Mouse (Mus musculus) brain, adult 2 months (tissue): Measurements from ENCODE around the gene Tacc2.
"Not testable (repeated sequence)": the region's sequence is repeated elsewhere in the genome, so short reads cannot be mapped to it uniquely, and the experiment has no call there.

Source experiments
- DNase-seq: peaks from one replicate; pipeline ENCODE4 v3.0.0; 2011; ENCODE audit warnings: low read depth, low spot score

Tacc2 gene

DNA sequence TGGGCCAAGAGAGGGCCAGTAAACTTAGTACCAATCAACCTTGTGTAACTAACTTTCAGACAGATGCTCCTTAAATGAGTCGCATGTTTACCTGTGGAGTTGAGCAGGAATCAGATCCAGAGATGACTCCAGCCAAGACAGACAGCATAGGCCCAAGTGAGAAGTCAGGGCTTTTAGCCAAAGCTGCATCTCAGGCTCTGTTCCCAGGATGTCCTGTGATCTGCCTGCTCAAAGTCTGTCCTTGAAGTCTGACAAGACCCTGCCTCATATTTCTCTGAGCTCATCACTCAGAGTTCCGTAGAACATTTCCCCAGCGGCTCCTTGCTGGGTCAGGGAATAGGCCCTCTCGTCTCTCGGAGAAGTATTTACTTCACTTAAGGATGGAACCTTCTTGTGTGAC is 73.4 kb downstream of the Tacc2 start:
- no peak for DNase-seq

DNA sequence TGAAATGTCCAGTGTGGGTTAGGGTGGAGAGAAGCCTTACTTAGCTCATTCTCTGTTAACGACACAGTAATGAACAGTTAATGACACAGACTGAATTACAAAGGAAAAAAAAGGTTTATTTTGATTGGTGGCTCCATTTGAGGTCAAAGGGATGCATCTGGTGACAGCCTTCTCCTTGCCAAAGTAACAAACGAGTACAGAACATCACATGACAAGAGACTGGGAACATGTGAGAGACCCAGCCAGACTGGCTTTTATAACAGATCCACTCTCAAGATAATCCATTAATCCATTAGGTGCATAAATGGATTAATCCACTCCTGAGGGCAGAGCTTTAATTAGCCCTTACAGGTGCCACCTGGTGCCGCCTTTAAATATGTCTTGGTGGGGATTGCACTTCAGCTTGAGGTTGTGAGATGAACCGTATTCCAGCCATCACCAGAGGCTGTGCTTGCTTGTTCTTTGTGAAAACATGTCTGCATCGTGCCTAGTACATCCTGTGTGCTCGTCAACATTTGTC is 75.9 kb downstream of the Tacc2 start:
- no peak for DNase-seq

DNA sequence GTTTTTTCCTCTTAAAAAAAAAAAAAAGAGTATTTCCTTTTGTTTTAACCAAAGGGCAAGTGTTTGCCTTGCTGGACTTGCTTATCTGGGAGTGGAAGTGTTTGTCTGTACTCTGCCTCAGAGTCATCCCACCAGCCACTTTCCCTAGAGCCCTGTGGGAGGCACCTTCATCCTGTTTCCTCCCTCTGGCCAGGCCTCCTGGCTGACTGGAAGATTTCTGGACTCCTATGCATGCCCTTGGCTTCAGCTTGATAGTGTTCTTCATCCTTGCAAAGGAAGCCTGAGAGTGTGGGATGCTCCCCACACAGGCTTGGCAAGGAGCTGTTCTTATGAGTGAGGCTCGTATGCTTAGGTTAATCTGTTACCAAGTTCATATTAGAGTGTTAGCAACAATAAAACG is 77.3 kb downstream of the Tacc2 start:
- peak; percentile 29 for DNase-seq

DNA sequence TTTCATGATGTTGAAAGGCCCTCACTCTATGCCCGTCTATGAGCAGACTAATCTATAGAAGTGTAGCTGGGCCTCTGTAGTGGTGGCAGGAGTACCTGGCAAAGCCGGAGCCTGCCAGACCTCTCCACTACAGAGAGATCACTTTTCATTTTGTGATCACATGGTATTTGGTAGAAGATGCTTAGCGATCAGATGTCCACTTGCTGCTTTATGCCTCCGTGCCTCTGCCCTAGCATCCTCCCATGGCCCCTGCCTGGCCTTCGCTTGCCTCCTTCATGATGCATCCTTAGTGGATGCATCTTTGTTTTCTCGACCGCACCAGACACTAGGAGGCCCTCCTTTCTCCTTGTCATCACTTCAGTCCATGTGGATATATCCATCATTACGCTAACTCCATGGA is 79.7 kb downstream of the Tacc2 start:
- DNase-seq, result no peak

DNA sequence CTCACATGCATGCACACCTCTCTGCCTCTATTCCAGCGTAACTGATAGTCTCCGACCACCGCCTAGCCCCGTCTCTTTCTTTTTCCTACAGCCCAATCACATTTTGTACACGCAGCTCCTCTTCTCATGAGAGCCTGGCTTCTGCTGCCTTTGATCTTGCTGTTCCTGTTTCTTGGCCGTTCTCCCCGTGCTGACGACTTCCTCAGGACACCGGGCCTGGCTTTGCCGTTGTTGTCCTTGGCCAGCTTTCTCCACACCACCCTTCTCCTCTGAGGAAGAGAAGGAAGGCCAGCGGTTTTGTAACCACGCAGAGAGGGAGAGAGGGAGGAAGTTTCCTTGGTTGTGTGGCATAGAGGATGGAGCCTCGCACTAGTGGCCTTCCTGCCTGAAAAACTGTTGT is 80.5 kb downstream of the Tacc2 start:
- DNase-seq, result peak; percentile 19

DNA sequence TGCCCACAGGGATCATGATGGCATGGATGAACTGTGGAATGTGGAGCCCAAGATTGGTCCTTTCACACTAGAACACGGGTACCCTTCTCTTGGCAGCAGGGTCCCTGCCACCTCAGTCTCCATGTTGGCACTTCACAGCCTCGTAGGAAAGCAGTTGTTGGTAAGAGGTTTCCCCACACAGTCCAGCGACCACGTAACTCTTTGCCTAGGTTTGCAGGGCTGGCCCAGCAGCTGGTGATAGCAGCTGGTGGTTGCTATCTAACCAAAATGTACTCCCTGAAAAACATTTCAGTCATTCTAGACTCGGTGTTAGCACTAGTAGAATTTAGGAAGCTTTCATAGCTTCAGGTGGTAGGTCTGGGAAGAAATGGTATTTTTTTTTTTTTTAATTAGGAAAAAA is 81.9 kb downstream of the Tacc2 start:
- DNase-seq, result no peak

DNA sequence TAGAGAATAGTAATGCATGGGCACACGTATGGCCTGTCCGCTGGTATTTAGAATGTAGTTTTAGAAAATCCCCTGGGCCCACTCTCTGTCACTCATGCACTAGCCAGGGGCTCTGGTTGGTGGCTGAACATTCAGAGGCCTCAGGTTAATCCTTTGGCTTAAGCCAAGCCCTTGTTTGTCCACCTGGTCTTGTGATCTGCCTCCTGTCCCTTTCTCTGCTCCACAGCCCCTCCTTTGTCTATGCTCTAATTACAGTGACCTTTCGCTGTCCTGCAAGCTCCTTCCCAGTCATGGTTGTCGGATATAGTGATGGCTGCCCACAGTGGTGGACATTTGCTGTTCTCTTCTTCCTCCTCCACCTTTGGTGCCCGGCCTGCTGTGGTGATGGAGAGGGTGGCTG is 85.0 kb downstream of the Tacc2 start:
- DNase-seq, result no peak

DNA sequence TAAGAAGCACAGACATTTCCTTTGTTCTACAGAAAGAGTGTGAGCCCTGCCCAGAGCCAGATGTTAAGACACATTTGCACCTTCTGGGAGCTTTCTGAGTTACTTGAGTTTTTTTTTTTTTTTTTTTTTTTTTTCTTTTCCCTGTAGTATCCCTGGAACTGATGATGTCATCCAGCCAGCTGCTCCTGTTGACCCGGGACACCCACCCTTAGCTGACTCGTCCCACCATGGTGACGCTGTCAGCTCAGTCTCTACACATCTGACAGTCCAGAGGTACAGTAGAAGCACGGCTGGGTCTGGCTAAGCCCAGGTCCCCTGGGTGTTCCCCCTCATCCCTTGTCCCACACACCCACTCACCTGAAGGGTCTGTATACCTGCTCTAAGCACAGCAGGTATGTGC is 85.6 kb downstream of the Tacc2 start:
- DNase-seq, result no peak

DNA sequence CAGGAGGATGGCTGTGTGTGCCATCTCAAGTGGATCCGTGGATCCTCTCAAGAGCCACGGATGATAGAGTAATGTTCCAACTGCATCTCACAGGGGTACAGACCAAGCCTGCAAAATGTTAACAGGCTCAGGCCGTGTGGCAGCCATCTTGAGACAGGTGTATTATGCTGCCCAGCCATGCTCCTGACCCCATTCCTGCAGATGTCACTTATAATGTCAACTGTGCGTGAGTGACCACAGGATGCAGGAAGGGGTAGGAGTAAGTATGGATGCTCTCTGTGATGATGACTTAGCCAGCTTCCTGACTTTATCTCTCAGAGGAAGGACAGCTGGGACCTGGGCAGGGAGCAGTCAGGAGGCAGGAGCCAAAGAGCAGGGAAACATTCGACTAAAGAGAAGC is 86.8 kb downstream of the Tacc2 start:
- DNase-seq, result no peak

DNA sequence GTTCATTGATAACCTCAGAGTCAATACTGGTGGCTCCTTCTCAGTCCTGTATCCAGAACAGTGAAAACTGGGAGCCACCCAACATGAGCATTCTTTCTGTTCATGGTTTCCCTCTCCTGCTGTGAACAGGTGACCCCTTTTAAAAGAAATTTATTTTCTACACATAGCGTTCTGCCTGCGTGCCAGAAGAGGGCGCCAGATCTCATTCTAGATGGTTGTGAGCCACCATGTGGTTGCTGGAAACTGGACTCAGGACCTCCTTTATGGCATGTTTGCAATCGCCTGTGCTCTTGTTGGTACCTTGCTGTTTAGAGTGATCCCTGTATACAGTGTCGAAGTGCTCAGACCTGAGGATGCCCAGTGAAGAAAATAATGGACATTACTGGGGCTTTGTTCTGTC is 87.4 kb downstream of the Tacc2 start:
- DNase-seq, result no peak

DNA sequence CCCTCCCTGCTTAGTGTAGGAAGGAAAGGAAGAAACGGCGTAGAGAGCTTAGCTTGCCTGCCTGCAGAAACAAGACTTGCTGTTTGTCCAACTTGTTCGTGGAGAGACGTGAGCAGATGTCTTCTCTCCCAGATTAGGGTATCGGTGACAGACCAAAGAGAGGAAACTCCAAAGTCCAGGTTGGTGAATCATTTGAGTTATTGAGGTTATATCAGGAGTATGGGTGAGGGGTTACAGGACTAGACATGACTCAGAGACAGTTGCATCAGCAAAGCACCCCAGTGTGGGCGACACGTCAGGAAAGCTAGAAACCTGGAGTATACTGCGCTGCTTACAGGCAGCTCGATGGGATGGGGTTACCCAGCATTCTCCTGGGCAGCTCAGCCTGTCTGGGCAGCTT is 88.1 kb downstream of the Tacc2 start:
- DNase-seq, result no peak

DNA sequence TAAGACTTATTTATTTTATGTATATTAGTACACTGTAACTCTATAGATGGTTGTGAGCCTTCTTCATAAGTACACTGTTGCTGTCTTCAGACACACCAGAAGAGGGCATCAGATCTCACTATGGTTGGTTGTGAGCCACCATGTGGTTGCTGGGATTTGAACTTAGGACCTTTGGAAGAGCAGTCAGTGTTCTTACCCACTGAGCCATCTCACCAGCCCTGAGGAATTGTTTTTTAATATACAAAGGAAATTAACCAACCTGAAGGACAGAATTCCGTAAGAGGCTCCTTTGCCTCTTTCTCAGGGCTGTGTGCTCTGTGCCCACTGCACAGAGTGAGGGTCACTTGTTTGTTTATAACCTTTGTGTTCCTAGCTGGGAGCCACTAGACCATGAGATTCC is 90.8 kb downstream of the Tacc2 start:
- DNase-seq, result not testable (repeated sequence)

DNA sequence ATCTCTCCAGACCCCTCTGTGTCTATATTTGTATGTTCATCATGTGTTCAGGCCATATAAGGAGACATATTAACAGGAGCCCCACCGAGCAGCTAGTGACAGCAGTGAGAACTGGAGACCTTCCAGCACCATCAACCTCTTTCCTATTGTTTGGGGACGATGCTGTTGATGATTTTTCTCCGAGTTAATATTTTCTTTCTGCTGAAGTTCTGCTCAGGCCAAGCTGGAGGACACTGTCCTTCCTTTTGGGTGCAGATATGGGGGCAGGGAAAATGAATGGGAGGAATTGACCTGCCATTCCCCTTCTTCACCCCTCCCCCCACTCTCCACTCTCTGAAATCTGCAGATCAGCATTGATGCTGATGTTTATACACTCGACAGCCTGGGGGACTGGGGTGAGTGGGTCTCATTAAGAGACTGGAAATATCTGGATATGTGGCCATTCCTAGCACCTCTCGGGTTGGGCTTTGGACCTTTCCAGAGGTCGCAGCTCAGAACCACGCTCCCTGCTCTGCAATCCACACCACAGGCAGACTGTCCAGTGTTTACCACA is 91.6 kb downstream of the Tacc2 start:
- peak; percentile 17 for DNase-seq

DNA sequence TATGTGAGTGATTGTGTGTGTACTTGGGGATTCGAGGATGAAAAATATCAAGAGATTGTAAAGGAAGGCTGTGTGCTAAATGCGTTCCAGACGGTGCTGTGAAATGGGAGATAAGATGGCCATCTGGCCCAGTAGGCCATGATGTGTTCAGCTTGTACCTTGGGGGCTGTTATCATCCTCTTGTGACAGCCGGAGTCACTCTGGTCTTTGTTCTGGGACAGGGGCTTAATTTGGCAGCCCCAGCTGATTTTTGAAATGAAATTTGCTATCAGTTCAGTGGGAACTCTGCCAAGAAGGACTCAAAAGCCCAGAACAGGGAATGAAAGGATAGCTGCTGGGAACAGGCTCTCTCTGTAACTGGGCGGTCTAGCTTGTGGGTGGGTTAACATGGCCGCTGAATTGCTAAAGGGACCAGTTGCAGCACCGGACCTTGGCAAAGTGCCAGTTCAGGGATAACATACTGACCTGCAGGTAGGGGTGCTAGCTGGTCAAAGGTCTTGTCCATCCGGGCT is 92.2 kb downstream of the Tacc2 start:
- DNase-seq, result peak; percentile 51

DNA sequence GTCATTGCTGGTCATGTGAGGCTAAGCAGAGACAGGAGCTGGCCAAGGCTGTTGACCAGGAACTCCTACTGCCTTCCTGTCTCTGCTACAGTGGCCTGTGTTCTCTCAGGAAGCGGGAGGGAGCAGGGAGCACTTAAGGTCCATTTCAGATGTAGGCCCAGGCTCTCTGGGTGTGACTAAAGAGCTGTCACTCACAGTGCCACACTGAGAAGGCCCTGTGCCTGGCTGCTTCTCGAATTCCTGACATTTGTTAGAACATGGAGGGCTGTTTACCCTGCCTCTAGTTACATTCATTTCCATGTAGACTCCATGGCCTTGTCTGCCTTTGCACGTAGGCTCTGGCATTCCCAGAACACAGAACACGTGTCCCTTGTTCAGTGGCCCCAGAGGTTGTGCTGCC is 93.1 kb downstream of the Tacc2 start:
- DNase-seq, result no peak

DNA sequence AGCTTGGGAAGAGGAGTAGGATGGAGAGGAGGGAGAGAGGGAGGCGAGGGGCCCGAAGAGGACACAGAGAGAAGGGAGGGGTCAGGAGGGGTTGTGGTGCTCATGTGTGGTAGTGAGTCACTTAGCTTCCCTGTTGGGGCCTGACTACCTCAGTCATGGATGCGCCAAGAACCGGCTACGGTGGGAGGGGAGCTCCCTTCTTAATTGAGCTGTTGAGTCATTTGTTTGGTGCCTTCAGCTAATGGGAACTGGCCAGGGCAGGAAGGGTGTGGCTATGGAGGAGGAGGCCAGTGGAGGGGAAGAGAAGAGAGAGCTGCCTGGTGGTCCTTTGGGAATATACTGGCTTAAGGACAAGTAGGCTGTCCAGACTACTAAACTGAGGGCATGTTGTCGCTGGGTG is 94.1 kb downstream of the Tacc2 start:
- peak; percentile 14 for DNase-seq

DNA sequence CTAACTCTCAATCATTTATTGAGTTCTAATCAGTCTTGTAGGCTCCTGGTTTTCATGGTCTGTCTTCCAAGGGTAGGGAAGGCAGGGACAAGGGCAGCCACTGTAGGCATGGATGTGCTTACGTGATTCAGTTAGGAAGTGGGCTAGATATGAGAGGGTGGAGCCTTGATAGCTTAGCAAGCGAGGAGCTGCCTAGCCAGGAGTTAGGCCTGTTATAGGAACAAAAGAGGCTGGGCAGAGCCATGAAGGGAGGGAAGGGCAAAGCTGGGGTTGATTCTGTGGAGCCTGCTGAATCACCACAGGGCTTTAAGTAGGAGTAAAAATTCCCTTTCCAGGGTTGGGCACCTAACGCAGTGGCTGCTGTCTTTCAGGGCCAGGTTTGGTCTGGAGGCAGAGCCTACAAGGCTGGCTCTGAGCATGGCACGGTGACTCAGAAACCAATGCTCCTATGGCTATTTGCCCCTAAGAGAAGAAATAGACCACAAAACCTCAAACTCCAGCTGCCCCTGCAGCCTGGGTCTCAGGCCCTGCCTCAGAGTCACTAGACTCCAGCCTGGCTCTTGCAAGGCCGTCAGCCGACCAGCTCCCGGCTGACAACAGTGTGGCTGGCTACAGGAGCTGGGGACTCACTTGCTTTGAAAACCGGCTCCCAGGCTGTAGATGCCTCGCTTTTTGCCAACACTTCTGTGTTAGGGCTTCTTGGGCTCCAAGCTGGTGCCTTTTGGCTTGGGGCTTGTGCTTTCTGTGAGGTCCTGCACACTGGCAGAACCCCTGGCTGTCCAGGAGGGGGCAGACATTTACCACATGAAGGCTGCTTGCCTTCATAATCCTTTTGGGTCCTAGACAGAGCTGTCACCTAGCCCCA is 96.2 kb downstream of the Tacc2 start:
- peak; percentile 89 for DNase-seq

DNA sequence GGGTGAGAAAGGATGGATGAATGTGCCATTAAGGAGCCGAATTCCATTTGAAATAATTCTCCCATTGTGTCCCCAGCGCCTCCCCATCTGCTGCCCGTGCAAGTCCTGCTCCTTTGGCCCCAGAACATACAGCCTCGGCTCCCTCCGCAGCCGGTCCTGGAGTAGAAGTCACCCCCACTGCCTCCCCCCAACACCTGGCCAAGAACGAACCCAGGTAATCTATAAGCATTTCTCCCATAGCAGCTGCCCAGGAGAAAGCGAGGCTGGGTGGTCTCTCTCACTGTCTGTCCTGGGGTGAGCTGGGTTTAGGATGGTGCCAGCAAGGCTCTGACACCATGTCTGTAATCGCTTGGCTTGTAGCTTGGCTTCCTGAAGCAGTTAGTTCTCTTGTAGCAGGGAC is 97.3 kb downstream of the Tacc2 start:
- no peak for DNase-seq

DNA sequence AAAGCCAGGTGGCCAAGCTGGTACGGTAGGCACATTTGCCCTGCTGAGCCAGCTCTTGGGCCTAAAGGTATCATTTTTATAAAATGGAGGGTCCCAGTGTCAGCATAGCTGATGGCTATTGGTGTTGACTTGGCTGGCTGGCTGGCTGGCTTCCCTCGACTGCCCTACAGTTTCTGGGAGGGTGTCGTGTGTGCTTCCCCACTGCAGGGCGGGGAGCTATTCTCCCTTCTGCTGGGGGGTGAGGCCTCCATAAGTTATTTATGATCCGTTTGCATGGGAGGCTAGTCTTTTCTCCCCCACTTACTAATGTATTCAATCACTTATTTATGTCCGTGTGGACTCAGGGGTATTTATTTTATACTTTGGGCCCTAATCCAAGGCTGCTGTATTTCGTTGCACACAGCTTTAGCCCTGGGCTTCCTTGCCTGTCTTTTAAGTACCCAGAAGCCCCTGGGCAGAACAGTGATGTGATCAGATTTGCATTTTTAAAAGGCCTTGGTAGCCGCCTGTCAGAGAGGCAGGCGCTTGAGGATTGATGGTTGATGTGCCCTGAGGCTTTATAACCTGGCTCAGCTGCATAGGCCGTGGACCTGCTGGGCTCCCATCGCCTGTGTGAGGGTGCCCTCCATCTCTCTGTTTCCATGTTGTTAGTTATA is 99.8 kb downstream of the Tacc2 start:
- no peak for DNase-seq

DNA sequence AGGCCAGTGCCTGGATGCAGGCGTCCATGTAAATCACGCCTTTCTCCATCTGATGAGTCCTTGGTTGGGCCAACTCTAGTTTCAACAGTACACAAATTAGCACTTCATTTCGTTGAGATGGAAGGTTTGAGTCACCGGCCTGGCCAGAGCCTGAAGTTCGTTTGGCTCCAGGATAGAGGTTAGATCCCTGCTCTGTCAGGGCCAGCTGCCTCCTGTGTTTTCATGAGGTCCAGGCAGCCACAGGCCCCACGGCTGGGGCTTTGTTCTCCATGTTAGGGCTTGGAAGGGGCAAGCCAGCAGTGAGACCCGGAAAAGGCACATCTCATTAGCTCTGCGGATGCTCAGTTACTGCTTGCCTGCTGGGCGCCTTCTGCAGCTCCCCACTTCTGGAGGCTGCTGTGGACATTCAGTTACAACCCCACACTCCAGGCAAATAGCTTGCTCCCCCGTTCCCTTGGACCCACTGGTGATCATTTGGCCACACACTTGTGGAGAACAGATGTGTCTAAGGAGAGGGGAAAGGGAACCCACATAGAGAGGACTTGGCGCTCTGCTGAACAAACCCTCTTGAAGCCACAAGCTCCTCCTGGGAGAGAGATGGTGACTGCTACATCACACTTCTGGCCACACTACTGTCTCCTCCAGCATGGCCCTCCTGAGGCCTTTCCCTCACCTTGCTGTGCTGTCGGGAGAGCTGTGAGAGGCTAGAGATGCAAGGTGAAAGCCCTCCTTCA is 100.5 kb downstream of the Tacc2 start:
- DNase-seq, result no peak

DNA sequence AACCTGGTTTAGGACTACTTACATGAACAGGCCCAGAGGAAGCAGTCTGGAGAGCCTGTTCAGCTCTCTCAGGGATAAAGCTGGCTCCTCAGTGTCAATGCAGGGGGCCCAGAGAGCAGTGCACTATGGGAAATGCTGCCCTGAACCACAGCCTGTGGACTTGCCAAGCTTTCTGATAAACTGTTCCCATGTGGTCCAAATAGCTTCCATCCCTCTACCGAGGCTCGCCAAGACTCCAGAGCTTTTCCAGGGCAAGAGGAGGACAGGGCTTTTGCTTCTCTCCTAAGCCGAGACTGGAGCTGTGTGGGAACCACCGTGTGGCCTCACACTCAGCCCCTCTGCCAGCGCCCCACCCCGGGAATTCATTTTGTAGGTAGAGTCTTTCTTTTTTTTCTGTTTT is 101.2 kb downstream of the Tacc2 start:
- no peak for DNase-seq

DNA sequence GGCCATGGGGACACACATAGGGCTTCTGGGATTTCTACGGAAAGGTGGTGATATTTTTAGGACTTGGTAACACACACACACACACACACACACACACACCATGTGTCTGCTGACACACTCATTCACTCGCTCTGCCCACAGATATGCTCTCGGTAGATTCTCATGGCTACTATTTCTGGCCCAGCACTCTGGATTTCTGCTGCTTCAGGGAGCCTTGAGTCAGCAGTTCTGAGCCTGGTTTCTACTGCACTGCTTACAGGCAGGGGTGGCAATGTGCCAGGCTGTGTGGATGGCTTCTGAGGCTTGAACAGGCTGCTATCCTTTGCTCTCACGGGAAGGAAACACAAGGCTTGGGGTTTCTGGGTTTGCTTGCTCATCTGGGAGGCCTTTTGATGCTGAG is 104.6 kb downstream of the Tacc2 start:
- DNase-seq, result peak; percentile 96
